Mouse (Mus musculus) CH12.LX (cell line): ENCODE measurements around the gene Dpf3. TPM values are rescaled to one million over a fixed set of nuclear protein-coding genes. Genes with fewer than 3 reads are reported as not detected.

Source experiments
- DNase-seq: peaks from one replicate; pipeline ENCODE4 v3.0.0-alpha.2; 2013; ENCODE audit errors: extremely low read depth
- H3K27ac ChIP-seq: 2 replicates; pipeline ENCODE4 v1.5.1; 2012; ENCODE audit warnings: low read depth, mild to moderate bottlenecking, control low read depth, moderate library complexity; ENCODE audit not compliant: insufficient read depth
- H3K27me3 ChIP-seq: replicated peaks from 2 replicates; pipeline ENCODE3; 2012; ENCODE audit warnings: inconsistent platforms
- H3K36me3 ChIP-seq, 2 experiments: replicated peaks in 1 of 2; 2 replicates each; pipeline versions ENCODE3 to v1.6.1; 2012; ENCODE audit warnings: inconsistent platforms in 1 of 2, low read length in 1 of 2, mild to moderate bottlenecking in 1 of 2, mixed read lengths in 1 of 2, moderate library complexity in 1 of 2; ENCODE audit not compliant: control insufficient read depth in 1 of 2, insufficient read depth in 1 of 2
- H3K4me1 ChIP-seq, 2 experiments: 2 replicates each; pipeline ENCODE4 v1.6.1; 2012; ENCODE audit warnings: inconsistent platforms in 1 of 2, moderate library complexity in 1 of 2; ENCODE audit not compliant: insufficient read depth in 2 of 2, control insufficient read depth in 1 of 2
- H3K4me2 ChIP-seq: 2 replicates; pipeline ENCODE4 v1.6.1; 2012; ENCODE audit warnings: low read depth, mild to moderate bottlenecking, control low read depth; ENCODE audit not compliant: poor library complexity, insufficient read depth, severe bottlenecking
- H3K4me3 ChIP-seq, 3 experiments: fragments of 150-350 bp in 1 of 3; sonication (generic) in 1 of 3; replicated peaks in 1 of 3; 2 replicates each; pipeline versions ENCODE3 to v1.5.1; 2011 to 2012; ENCODE audit warnings: low read depth in 2 of 3, low read length in 2 of 3, mild to moderate bottlenecking in 2 of 3, moderate library complexity in 2 of 3, control low read depth in 1 of 3, improper control_type of control experiment in 1 of 3, inconsistent platforms in 1 of 3, mixed read lengths in 1 of 3; ENCODE audit not compliant: poor library complexity in 1 of 3
- H3K79me2 ChIP-seq: replicated peaks from 2 replicates; pipeline ENCODE4 v1.6.1; 2012; ENCODE audit warnings: mild to moderate bottlenecking, moderate library complexity; ENCODE audit not compliant: control insufficient read depth, poor library complexity, insufficient read depth, severe bottlenecking; ENCODE audit errors: extremely low read depth
- H3K9ac ChIP-seq: 2 replicates; pipeline ENCODE4 v1.6.1; 2012; ENCODE audit warnings: low read depth, mild to moderate bottlenecking, control low read depth, moderate library complexity; ENCODE audit not compliant: insufficient read depth
- H3K9me3 ChIP-seq: replicated peaks from 2 replicates; pipeline ENCODE3; 2012; ENCODE audit warnings: low read length, inconsistent platforms, mixed read lengths
- BHLHE40 ChIP-seq: IDR thresholded peaks from 2 replicates; pipeline ENCODE4 v1.6.1; 2011; ENCODE audit warnings: mild to moderate bottlenecking, low read depth, low read length, improper control_type of control experiment
- CHD2 ChIP-seq: IDR thresholded peaks from 2 replicates; pipeline ENCODE4 v1.6.1; 2011; ENCODE audit warnings: low read length, improper control_type of control experiment
- E2F4 ChIP-seq: IDR thresholded peaks from 2 replicates; pipeline ENCODE4 v1.6.1; 2011; ENCODE audit warnings: low read depth, low read length, improper control_type of control experiment; ENCODE audit not compliant: insufficient replicate concordance
- ELF1 ChIP-seq: IDR thresholded peaks from 2 replicates; pipeline ENCODE4 v1.6.1; 2014; ENCODE audit warnings: low read depth, mild to moderate bottlenecking, inconsistent platforms, low read length, improper control_type of control experiment
- ETS1 ChIP-seq: conservative IDR thresholded peaks from 2 replicates; pipeline ENCODE4 v1.6.1; 2012; ENCODE audit warnings: low read depth, mild to moderate bottlenecking, inconsistent platforms, low read length, improper control_type of control experiment, moderate library complexity
- JUN ChIP-seq: IDR thresholded peaks from 2 replicates; pipeline ENCODE4 v1.6.1; 2011; ENCODE audit warnings: low read depth, mild to moderate bottlenecking, low read length, improper control_type of control experiment, moderate library complexity; ENCODE audit not compliant: insufficient read depth
- JUND ChIP-seq: conservative IDR thresholded peaks from 2 replicates; pipeline ENCODE4 v1.6.1; 2011; ENCODE audit warnings: low read depth, low read length, improper control_type of control experiment
- KAT2A ChIP-seq: IDR thresholded peaks from 2 replicates; pipeline ENCODE4 v1.6.1; 2012; ENCODE audit warnings: low read length, improper control_type of control experiment, inconsistent platforms; ENCODE audit not compliant: insufficient replicate concordance
- MAFK ChIP-seq: IDR thresholded peaks from 2 replicates; pipeline ENCODE4 v1.6.1; 2011; ENCODE audit warnings: low read length, improper control_type of control experiment; ENCODE audit not compliant: insufficient replicate concordance
- MAZ ChIP-seq: IDR thresholded peaks from 2 replicates; pipeline ENCODE4 v1.6.1; 2012; ENCODE audit warnings: low read depth, mild to moderate bottlenecking, inconsistent platforms, low read length, improper control_type of control experiment, moderate library complexity
- NELFE ChIP-seq: IDR thresholded peaks from 2 replicates; pipeline ENCODE4 v1.6.1; 2011; ENCODE audit warnings: low read depth, low read length, improper control_type of control experiment
- NRF1 ChIP-seq: IDR thresholded peaks from 2 replicates; pipeline ENCODE4 v1.6.1; 2014; ENCODE audit warnings: low read depth, mild to moderate bottlenecking, inconsistent platforms, low read length, improper control_type of control experiment, moderate library complexity
- POLR2A ChIP-seq: IDR thresholded peaks from 2 replicates; pipeline ENCODE4 v1.6.1; 2011; ENCODE audit warnings: low read depth, mild to moderate bottlenecking, improper control_type of control experiment, low read length
- POLR2AphosphoS2 ChIP-seq: IDR thresholded peaks from 2 replicates; pipeline ENCODE4 v1.6.1; 2011; ENCODE audit warnings: low read depth, low read length, improper control_type of control experiment
- SMC3 ChIP-seq: IDR thresholded peaks from 2 replicates; pipeline ENCODE4 v1.6.1; 2011; ENCODE audit warnings: low read depth, low read length, improper control_type of control experiment
- TCF12 ChIP-seq: IDR thresholded peaks from 2 replicates; pipeline ENCODE4 v1.6.1; 2014; ENCODE audit warnings: low read depth, mild to moderate bottlenecking, inconsistent platforms, low read length, improper control_type of control experiment
- USF1 ChIP-seq: IDR thresholded peaks from 2 replicates; pipeline ENCODE4 v1.6.1; 2014; ENCODE audit warnings: low read depth, mild to moderate bottlenecking, inconsistent platforms, low read length, improper control_type of control experiment
- USF2 ChIP-seq: conservative IDR thresholded peaks from 2 replicates; pipeline ENCODE4 v1.6.1; 2011; ENCODE audit warnings: low read depth, low read length, improper control_type of control experiment
- ZC3H11A ChIP-seq: IDR thresholded peaks from 2 replicates; pipeline ENCODE4 v1.6.1; 2012; ENCODE audit warnings: low read depth, mild to moderate bottlenecking, inconsistent platforms, low read length, improper control_type of control experiment
- ZNF384 ChIP-seq: IDR thresholded peaks from 2 replicates; pipeline ENCODE4 v1.6.1; 2012; ENCODE audit warnings: low read depth, low read length, improper control_type of control experiment, inconsistent platforms
- dilution Hi-C: fragments of 300-500 bp; cut with MboI; formaldehyde crosslinking; loops from 2 replicates; pipeline ENCODE4 v1.14.3; 2020; ENCODE audit warnings: low sequenced_read_pairs; ENCODE audit not compliant: extremely low pct_unique_long_range_greater_than_20kb, extremely low pct_ligation_motif_present
- in situ Hi-C: fragments of 300-500 bp; cut with MboI; formaldehyde crosslinking; loops from 3 replicates; pipeline ENCODE4 v1.14.3; 2019; ENCODE audit warnings: low sequenced_read_pairs, low pct_ligation_motif_present, low pct_unique_long_range_greater_than_20kb, mixed read lengths
- polyA plus RNA-seq: library from polyadenylated mRNA; unstranded; fragments of >175 nt; gene quantifications from 2 replicates; pipeline ENCODE4 v1.2.1, GENCODE M21; 2012; ENCODE audit warnings: low read depth; ENCODE audit not compliant: insufficient read length
- total RNA-seq, 2 experiments: library from RNA; depleted of rRNA; stranded (reverse); fragments of 300-350 nt in 1 of 2; fragments of >200 nt in 1 of 2; gene quantifications; 2 replicates each; pipeline ENCODE4 v1.2.3; 2012 to 2014

The Dpf3 gene
- total and polyA plus RNA-seq, 3 experiments: 0.42 to 1.2 (median 1.2) TPM

DNA sequence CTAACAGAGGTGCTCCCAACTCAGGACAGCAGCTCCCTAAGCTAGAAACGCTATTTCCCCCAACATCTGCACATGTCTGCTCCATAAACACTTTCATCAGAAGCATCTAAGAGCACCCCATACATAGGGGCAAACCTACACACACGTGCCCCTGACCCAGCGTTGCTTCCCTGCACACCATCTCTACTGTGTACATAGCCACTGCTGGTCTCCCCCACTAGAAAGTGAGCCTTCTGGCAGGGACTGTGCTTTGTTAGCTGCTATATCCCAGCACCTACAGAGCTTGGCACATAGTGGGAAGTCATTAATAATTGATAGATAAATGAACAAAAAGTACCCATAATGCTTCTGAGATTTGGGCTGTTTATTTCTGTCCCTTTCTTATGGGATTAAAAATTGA is 27.2 kb downstream of the Dpf3 start:
- Histone ChIP-seq H3K9me3 (no peaks in the 10 kb centered on the region), H3K27me3 (no peaks in the 10 kb centered on the region), H3K27ac (no peak overlapping the region), H3K4me2 (no peak overlapping the region), H3K4me3 (no peak overlapping the region), H3K36me3 (no peaks in the 10 kb centered on the region), H3K79me2 (no peaks in the 10 kb centered on the region), H3K4me1 (peaks cover 13 to 49% of the 10 kb centered on the region in 2 experiments), H3K9ac (no peak overlapping the region)
- dilution Hi-C loops: no loop called here
- TF ChIP-seq ELF1: no peak
- no peak for TF ChIP-seq CHD2
- no peak for TF ChIP-seq ZC3H11A
- no peak for TF ChIP-seq POLR2AphosphoS2
- no peak for TF ChIP-seq MAFK
- TF ChIP-seq USF2: no peak
- TF ChIP-seq ZNF384: no peak
- no peak for TF ChIP-seq USF1
- no peak for TF ChIP-seq NRF1
- no peak for TF ChIP-seq JUND
- no peak for DNase-seq
- in situ Hi-C loops: no loop called here

DNA sequence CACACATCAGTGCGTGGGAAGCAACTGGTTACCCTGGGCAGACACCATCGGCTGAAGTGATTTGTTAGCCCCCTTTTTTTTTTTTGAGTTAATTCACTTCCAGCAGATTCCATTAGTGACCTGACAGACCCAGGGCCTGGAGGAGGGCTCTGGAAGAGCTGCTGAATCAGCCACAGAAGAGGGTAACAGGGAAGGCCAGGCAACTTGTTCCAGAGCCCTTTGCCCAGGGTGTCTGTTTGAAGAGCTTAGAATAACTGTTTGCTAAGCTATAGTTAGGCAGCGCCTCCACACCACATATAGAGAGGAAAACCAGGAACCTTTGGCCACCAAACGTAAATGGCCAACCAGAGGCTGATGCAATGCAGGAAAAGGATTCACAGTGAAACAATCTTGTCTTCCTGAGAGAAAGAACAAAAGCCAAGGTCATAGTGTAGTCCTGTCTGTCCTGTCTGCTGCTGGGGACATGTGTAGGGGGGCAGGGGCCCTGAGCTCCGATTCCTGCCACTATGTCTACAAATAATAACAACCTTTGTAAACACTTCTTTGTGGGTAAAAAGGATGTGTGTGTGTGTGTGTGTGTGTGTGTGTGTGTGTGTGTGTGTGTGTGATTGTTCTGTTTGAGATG is 32.7 kb downstream of the Dpf3 start:
- in situ Hi-C loops (no loop called here), dilution Hi-C loops (no loop called here)
- H3K9me3 ChIP-seq: no peaks in the 10 kb centered on the region
- H3K27ac ChIP-seq: no peak overlapping the region
- no peak overlapping the region for H3K9ac ChIP-seq
- TF ChIP-seq TCF12: no peak
- TF ChIP-seq ZNF384: 0 out of 2 replicates have a peak, but pooled peaks have one; percentile 21
- H3K79me2 ChIP-seq: no peaks in the 10 kb centered on the region
- no peaks in the 10 kb centered on the region for H3K36me3 ChIP-seq
- peaks cover 25 to 65% of the 10 kb centered on the region in 2 experiments for H3K4me1 ChIP-seq
- peak overlapping the region; percentile 22; the same call in 1 of the 2 replicates for H3K4me2 ChIP-seq
- DNase-seq: no peak
- no peaks in the 10 kb centered on the region for H3K27me3 ChIP-seq
- H3K4me3 ChIP-seq: no peak overlapping the region

DNA sequence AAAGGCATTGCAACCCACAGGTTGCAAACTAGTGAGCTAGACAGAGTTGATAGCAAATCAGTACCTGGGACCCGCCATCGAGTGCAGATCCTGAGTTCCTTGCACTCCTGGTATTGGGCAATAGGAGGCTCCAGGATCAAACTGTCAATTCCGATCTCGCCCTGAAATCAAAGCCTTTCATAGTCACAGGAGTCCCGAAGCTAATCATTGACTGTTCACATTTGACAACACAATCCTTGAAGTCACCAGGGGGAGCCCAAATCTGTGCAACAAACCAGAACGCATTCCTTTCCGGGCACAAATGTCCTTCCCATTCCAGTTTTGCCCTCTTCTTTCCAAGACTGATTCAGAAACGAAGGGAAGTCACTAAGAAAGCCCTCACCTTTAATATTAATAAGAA is 35.7 kb downstream of the Dpf3 start:
- in situ Hi-C loops: no loop called here
- H3K4me2 ChIP-seq: no peak overlapping the region
- dilution Hi-C loops: no loop called here
- H3K9me3 ChIP-seq: no peaks in the 10 kb centered on the region
- H3K27ac ChIP-seq: no peak overlapping the region
- no peak for DNase-seq
- H3K4me1 ChIP-seq: peaks cover 23 to 40% of the 10 kb centered on the region in 2 experiments
- no peak overlapping the region for H3K4me3 ChIP-seq
- no peaks in the 10 kb centered on the region for H3K36me3 ChIP-seq
- no peaks in the 10 kb centered on the region for H3K27me3 ChIP-seq
- TF ChIP-seq NELFE (no peak), USF1 (no peak), ETS1 (no peak), BHLHE40 (no peak), POLR2A (no peak), KAT2A (no peak), POLR2AphosphoS2 (no peak), E2F4 (no peak), JUN (no peak), SMC3 (no peak), ELF1 (no peak), MAZ (no peak), MAFK (no peak), JUND (no peak)
- H3K9ac ChIP-seq: no peak overlapping the region
- H3K79me2 ChIP-seq: no peaks in the 10 kb centered on the region
